Mouse (Mus musculus): ENCODE results near the gene Slco2a1. TPM values are rescaled to one million over a fixed set of nuclear protein-coding genes. Genes with fewer than 3 reads are reported as not detected.
A peak's percentile ranks its signal among the peaks of the same experiment; 100 is the strongest.
"Not testable (repeated sequence)": the region's sequence is repeated elsewhere in the genome, so short reads cannot be mapped to it uniquely, and the experiment has no call there.

The Slco2a1 gene
- total and polyA plus RNA-seq, 3 experiments = 3.6 to 4.8 (median 4.7) TPM

DNA sequence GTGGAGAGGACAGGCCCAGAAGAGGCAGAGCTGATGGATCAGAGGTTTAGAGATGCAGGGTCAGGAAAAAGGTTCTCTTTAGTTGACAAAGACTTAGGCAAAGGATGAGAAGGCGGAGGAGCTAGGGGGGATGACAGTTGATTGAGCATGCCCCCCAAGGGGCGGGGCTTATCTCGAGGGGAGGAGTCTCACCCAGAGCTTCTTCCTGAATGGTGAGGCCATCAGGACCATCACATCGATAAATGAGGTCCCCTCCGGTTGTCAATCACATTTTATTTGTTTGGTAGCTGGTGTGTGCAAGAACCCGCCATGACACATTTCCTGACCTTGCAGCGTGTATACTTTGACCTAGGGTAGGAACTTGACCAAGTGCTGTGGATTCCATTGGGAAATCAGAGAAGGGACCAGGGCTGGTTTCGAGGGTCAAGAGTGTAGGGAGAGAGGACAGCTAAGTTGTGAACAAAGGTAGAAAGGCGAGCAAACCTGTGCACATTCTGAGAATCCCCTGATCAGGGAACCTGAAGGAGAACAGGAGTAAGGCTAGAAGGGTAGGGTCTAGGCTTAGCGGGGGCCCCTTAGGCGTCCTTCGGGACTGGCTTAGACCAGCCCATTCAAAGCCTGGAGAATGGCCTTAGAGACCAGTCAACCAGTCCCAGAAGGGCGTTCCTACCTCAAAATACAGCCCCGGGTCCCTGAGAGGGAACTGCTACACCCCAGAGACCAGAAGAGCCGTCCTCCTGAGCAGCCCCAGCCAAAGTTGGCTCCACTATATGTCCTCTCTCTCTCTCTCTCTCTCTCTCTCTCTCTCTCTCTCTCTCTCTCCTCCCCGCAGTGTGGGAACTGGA is 102.7 kb downstream of the Slco2a1 start:
- H3K27me3 ChIP-seq (ENCODE audit: control insufficient read depth, insufficient read depth, low read length) = no peaks in the 10 kb centered on the region
- H3K79me2 ChIP-seq (replicated peaks; ENCODE audit: control insufficient read depth, insufficient read depth, low read length) = no peaks in the 10 kb centered on the region
- H3K36me3 ChIP-seq (ENCODE audit: control insufficient read depth, insufficient read depth, low read length) = no peaks in the 10 kb centered on the region
- intact Hi-C loops (cut with DNase I) = loop anchor here (5.0 kb wide), 2 partner anchors 111 to 211 kb away; partner anchors contain the start of gene Srprb
- no peak for TF ChIP-seq CTCF (IDR thresholded peaks at IDR 0.05)
- TF ChIP-seq EP300 (IDR thresholded peaks at IDR 0.05; ENCODE audit: insufficient read depth, low read depth, low read length) = no peak
- TF ChIP-seq POLR2A (IDR thresholded peaks at IDR 0.05; ENCODE audit: insufficient read depth, low read depth, low read length) = no peak
- no peak overlapping the region for H3K27ac ChIP-seq
- peaks cover 5% of the 10 kb centered on the region; the same call in 1 of the 2 replicates for H3K4me1 ChIP-seq (ENCODE audit: control insufficient read depth, insufficient read depth, low read length)
- H3K9ac ChIP-seq (ENCODE audit: low read depth, low read length) = no peak overlapping the region
- no peak overlapping the region for H3K4me3 ChIP-seq
- no peak for DNase-seq
- 80% methylated on average over 16 of the region's 16 CpGs for WGBS

DNA sequence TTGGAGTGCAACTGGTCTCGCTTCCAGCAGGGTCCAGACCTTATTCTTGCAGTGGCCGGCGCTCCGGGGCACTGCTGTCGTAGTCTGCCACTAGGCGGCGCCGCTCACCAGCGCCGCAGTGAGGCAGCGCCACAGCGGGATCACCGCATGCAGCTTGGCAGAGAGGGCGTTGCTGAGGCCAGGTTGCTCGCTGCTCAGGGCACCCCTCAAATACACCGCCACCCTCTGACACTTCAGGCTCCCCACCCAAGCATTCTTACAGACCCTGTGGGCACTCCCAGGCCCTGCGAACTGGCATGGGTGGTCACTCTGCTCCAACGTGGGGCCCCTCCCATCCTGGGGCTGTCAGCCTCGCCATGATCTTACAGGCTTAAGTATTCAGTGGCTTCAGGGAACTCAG is 103.7 kb downstream of the Slco2a1 start:
- intact Hi-C loops (cut with DNase I) = loop anchor here (2.0 to 5.0 kb wide), 3 partner anchors 79 to 210 kb away; partner anchors contain the start of gene Srprb
- TF ChIP-seq EP300 (IDR thresholded peaks at IDR 0.05; ENCODE audit: insufficient read depth, low read depth, low read length) (peak; percentile 60; the same call in 1 of the 2 replicates), CTCF (IDR thresholded peaks at IDR 0.05) (peak; percentile 98), POLR2A (IDR thresholded peaks at IDR 0.05; ENCODE audit: insufficient read depth, low read depth, low read length) (no peak)
- H3K9ac ChIP-seq (ENCODE audit: low read depth, low read length) = peak overlapping the region; percentile 66

DNA sequence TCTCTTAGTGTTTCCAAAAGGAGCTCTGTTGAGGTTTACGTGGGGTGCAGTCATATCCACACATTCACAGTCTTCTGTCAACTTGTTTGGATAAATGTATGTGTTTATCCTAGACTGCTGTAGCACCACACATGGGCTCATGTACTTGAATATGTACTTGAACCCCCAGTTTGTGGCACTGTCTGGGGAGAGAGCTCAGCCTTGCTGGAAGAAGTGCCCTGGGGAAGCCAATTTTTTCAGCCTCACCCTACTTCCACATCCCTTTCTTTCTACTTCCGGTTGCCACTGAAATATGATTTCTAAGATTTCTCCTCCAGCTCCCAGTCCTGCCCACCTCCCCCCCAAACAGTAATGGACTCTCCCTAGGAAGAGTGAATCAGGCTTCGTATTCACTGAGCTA is 105.2 kb downstream of the Slco2a1 start:
- H3K4me1 ChIP-seq (ENCODE audit: control insufficient read depth, insufficient read depth, low read length) = peaks cover 5% of the 10 kb centered on the region; the same call in 1 of the 2 replicates
- no peak overlapping the region for H3K27ac ChIP-seq
- no peak overlapping the region for H3K4me3 ChIP-seq
- intact Hi-C loops (cut with DNase I) = loop anchor here (2.0 to 5.0 kb wide), 3 partner anchors 81 to 209 kb away; partner anchors contain the start of gene Srprb
- H3K79me2 ChIP-seq (replicated peaks; ENCODE audit: control insufficient read depth, insufficient read depth, low read length) = no peaks in the 10 kb centered on the region
- H3K36me3 ChIP-seq (ENCODE audit: control insufficient read depth, insufficient read depth, low read length) = no peaks in the 10 kb centered on the region
- no peak overlapping the region for H3K9ac ChIP-seq (ENCODE audit: low read depth, low read length)
- TF ChIP-seq CTCF (IDR thresholded peaks at IDR 0.05) (no peak), POLR2A (IDR thresholded peaks at IDR 0.05; ENCODE audit: insufficient read depth, low read depth, low read length) (no peak)
- WGBS = 72% methylated on average over 3 of the region's 3 CpGs
- no peak for DNase-seq
- no peaks in the 10 kb centered on the region for H3K27me3 ChIP-seq (ENCODE audit: control insufficient read depth, insufficient read depth, low read length)

More for the DNA sequence above, 103.7 kb downstream of the Slco2a1 start:
- WGBS = 2% methylated on average over 19 of the region's 19 CpGs
- Histone ChIP-seq H3K4me3 (peak overlapping the region; percentile 36; the same call in 1 of the 2 replicates), H3K27ac (no peak overlapping the region), H3K36me3 (ENCODE audit: control insufficient read depth, insufficient read depth, low read length) (no peaks in the 10 kb centered on the region), H3K79me2 (replicated peaks; ENCODE audit: control insufficient read depth, insufficient read depth, low read length) (no peaks in the 10 kb centered on the region), H3K4me1 (ENCODE audit: control insufficient read depth, insufficient read depth, low read length) (peaks cover 5% of the 10 kb centered on the region; the same call in 1 of the 2 replicates), H3K27me3 (ENCODE audit: control insufficient read depth, insufficient read depth, low read length) (no peaks in the 10 kb centered on the region)
- DNase-seq = peak; percentile 77 to 85

DNA sequence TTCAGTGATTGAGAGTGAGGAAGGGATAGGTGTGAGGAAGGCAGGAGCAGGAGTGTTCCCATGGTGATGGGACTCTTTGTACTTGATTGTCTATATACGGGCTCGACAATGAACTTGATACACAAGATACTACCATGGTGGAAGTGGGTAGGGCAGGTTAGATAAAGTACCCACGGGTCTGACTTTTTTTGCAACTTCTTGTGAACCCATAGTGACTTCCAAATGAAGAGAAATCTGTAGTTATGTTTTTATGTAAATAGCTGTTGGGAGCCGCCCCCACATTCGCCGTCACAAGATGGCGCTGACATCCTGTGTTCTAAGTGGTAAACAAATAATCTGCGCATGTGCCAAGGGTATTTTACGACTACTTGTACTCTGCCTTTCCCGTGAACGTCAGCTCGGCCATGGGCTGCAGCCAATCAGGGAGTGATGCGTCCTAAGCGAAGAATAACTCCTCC is 119.9 kb downstream of the Slco2a1 start:
- H3K9ac ChIP-seq (ENCODE audit: low read depth, low read length) = peak overlapping the region; percentile 65
- H3K27me3 ChIP-seq (ENCODE audit: control insufficient read depth, insufficient read depth, low read length); H3K79me2 ChIP-seq (replicated peaks; ENCODE audit: control insufficient read depth, insufficient read depth, low read length); H3K27ac ChIP-seq; intact Hi-C loops (cut with DNase I); DNase-seq; H3K4me3 ChIP-seq; H3K36me3 ChIP-seq (ENCODE audit: control insufficient read depth, insufficient read depth, low read length); H3K4me1 ChIP-seq (ENCODE audit: control insufficient read depth, insufficient read depth, low read length): not testable (repeated sequence)
- WGBS = 14% methylated on average over 9 of the region's 14 CpGs
- TF ChIP-seq POLR2A (IDR thresholded peaks at IDR 0.05; ENCODE audit: insufficient read depth, low read depth, low read length) = peak; percentile 56; the same call in 1 of the 2 replicates

GRCm38 (mm10) chr9:103108943-103109670 is 120.6 kb downstream of the Slco2a1 start:
- H3K27ac ChIP-seq = no peak overlapping the region; the same call in 1 of the 2 replicates
- H3K36me3 ChIP-seq (ENCODE audit: control insufficient read depth, insufficient read depth, low read length) = no peaks in the 10 kb centered on the region
- WGBS = 27% methylated on average over 18 of the region's 18 CpGs
- intact Hi-C loops (cut with DNase I) = no loop called here
- H3K4me3 ChIP-seq = no peak overlapping the region
- TF ChIP-seq CTCF (IDR thresholded peaks at IDR 0.05) (no peak), POLR2A (IDR thresholded peaks at IDR 0.05; ENCODE audit: insufficient read depth, low read depth, low read length) (no peak), EP300 (IDR thresholded peaks at IDR 0.05; ENCODE audit: insufficient read depth, low read depth, low read length) (no peak)
- peak overlapping the region; percentile 42 for H3K9ac ChIP-seq (ENCODE audit: low read depth, low read length)
- no peak for DNase-seq
- no peaks in the 10 kb centered on the region for H3K79me2 ChIP-seq (replicated peaks; ENCODE audit: control insufficient read depth, insufficient read depth, low read length)
- peaks cover 7% of the 10 kb centered on the region for H3K4me1 ChIP-seq (ENCODE audit: control insufficient read depth, insufficient read depth, low read length)
- H3K27me3 ChIP-seq (ENCODE audit: control insufficient read depth, insufficient read depth, low read length) = no peaks in the 10 kb centered on the region; the same call in 1 of the 2 replicates

Measured in heart, adult 2 months (tissue).